Mouse (Mus musculus) telencephalon, adult 2 months (tissue): ENCODE measurements around the gene Tas2r143.

Experiments
- DNase-seq: peaks from one replicate; pipeline ENCODE4 v3.0.0-alpha.2; 2011; ENCODE audit warnings: low read depth, low spot score

Tas2r143 gene

DNA sequence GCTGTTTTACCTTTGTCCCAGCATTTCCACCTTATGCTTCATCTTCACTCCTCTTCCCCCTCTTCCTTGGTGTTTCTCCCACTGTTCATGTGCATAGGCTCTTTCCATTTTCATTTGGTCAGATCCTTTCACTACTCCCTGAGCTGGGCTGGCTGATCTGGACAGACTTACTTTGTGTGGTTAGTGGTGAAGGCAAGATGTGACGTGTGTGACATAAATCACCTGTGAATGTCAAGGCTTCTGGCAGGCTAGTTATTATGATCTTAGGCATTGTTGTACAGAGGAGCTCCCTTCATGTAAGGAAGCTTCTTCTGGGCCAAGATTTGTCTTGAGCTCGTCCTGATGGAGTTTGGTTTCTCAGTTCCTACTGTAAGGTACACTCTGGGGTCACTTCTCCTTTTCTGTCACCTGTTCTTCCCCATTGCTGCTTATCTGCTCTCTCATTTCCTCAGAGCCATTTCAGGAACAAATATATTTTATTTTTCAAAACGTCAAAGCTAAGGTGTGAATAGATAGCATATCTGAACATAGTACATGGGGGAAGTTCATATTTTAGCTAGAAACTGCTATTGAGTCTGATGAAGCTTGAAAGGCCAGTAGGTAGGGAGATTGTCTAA, 2.9 kb upstream of the Tas2r143 start:
- DNase-seq: no peak

DNA sequence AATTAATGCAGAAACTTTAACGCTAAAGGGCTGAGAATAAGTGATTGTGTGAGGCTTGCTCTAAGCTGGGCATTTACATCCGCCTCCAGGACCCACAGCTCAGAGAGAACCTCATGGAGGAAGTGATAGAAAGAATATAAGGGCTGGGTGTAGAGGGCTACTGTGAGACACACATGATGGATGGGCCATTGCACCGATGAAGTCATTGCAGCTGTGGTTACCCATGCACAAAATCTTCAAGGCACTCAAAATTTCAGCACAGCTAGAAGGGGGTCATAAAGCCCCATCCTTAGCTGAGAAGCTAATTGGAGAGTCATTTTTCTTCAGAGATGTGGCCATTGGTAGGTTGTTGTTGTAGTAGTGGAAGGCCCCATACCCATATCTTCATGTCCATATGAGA, 1.8 kb upstream of the Tas2r143 start:
- DNase-seq: no peak

DNA sequence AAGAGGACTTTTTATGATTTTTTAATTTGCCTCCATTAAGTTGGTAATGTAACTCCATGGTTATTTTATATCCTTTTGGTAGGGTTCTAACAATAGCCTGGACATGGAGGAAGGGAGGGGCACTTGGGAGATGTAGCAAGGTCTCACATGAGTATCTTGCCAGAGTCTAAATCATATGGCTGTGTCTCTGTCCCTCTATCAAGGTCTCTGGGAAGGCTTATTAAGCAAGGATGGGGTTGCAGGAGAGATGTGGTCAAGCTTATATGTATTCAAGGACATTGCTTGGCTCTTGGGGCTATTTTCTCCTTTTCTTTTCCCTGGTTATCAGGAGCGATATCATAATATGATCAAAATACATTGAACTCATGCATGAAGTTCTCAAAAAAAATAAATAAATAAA, 1.0 kb upstream of the Tas2r143 start:
- no peak for DNase-seq

DNA sequence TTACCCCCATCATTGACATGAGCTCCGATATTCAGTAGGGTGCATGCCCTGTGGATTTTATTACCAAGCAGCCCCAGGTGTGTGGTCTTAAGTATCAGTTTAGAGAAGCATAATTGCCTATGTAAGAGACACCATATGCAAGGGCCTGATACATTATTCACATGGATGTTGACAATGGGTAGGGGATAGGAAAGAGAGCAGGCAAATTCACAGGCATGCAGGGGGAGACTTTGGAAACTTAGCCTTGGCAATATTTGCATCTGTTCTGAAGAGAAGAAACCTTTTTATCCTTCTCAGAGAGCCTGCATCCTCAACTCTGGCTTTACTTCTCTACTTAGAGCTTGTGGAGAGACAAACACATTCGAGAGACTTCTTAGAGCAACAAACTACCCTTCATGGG, 5.1 kb downstream of the Tas2r143 start, which contains the start of gene Tas2r135:
TSS of gene Tas2r135 (plus strand) at position 301 of the 400 bp plus-strand sequence.
- no peak for DNase-seq

DNA sequence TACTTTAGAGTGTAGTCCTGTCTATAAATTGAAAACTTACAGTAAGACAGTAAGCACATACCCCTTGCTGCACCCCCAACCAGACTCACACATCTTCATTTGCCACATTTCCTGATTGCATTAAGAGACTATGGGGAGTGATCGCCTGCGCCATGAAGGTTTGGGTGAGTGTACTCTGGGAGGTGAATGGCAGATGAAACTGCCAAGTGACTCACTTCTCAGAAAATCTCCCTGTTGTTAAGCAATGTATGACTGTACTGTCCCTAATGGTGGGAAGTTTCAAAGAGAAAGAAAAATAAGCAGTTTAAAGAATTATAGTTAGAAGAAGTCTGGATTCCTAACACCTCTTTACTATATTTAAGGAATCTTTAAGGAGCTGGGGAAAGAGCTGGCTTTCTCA, 19.4 kb downstream of the Tas2r143 start:
- no peak for DNase-seq

DNA sequence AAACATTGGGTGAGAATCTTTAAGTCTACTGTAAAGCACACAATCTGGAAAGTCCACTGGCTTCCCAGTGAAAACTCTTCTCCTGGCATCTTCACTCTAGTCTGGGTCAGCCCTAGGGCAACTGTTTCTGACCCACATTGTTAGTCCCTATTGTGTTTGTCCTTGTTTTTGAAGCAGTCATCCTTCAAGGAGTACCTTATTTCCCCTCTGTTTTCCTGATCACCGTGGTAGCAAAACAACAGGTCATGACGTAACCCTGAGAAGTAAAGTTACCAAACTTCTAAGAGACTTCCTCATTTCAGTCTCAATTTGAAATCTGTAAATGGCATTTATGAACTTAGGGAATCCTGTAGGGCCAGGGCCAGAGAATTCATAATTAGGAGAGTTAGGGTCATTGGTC, 21.4 kb downstream of the Tas2r143 start:
- no peak for DNase-seq

DNA sequence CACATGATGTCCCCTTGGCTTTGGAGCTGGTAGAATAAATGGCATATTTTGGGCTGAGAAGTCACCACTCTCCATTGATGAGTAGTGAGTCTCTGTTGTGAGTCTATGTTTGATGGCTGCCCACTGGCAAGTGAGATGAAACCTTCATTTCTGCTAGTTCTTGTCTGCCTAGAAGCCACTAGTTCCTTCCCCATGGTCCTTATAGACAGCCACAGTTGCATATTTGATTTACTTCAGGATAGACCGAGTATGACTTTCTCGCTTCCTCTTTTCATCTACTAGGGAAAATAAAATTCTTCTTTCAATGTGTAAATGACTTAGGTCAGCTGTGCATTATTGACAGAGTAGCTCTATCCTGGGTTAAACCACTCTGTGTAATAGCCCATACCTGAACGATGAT, 24.4 kb downstream of the Tas2r143 start:
- no peak for DNase-seq

DNA sequence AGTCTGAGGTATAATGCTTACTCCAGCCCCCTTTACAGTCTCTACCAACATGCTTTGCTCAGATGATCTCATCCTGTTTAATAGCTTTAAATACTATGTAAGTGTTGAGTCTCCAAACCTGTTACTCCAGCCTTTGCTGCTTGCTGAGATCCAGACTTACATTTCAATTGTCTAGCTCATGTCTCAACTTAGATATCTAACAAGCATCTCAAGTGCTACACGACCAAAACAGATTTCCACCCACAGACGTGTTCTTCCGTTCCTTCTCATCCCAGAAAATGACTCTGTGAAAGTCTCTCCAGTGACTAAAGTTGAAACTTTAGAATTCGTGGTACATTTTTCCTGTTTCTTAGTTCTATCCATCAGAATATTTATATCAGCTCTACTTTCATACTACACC, 26.3 kb downstream of the Tas2r143 start:
- peak; percentile 16 for DNase-seq

DNA sequence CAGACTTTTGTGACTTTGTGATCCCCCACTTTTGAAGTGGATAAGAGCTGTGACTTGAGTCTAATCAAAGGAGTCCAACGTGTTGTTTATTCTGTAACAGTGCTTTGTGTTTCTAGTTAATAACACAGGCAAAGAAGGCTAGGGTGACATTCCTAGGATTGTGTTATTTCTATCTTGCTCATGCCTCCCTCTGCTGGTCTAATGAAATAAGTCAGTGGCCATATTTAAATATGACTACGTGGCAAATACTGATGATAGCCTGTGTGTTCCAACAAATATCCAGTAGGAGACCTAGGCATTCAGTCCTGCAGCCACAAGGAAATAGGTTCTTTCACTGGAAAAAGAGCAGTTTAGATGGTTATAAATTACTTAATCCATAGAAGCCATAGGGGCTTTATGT, 33.5 kb downstream of the Tas2r143 start:
- DNase-seq: no peak

DNA sequence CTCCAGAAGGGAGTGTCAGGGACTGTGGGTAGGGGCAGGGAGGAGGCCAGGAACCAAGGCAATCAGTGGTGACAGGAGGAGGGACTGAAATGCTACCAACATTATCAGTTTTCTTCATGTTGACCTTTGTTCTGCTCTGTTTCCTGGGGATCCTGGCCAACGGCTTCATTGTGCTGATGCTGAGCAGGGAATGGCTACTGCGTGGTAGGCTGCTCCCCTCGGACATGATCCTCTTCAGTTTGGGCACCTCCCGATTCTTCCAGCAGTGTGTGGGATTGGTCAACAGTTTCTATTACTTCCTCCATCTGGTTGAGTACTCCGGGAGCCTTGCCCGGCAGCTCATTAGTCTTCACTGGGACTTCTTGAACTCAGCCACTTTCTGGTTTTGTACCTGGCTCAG, 34.4 kb downstream of the Tas2r143 start, which contains the start of gene Tas2r126:
TSS of gene Tas2r126 (plus strand) at position 90 of the 400 bp plus-strand sequence.
- no peak for DNase-seq

DNA sequence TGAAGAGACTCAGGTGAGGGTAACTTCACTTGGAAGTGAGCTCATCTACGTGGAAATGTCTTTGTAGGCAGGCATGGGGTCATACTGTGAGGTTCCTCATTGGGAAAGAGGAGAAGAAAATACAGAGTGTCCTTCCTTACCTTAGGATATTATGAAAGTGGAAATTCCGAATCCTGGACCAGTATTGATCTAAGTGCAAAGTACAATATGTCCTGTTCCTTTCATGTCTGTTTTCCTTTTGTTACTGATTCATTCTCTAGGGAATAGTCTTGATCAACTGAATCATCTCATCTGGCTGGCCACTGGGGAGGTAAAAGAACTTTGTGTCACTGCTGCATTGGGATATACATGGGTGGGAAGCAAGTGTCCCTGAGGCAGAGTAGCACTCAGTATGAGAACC, 35.5 kb downstream of the Tas2r143 start:
- no peak for DNase-seq

DNA sequence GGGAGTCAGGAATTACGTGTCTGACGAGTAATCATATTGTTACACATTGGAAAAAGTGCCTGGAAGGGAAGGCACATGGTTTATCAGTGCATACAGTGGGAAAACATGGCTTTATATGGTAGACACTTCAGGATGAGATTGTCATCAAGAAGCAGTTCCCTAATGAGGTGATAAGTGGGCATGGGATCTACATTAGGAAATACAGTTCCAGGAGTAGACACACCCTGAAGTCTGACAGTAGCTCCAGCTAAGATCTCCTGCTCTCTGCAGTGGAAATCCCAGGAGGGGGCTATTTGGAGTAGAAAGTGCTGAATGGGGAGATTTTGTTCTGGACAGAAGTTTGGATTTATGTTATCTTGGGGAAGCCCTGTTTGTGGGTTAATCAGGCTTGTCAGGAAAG, 41.4 kb downstream of the Tas2r143 start:
- no peak for DNase-seq

DNA sequence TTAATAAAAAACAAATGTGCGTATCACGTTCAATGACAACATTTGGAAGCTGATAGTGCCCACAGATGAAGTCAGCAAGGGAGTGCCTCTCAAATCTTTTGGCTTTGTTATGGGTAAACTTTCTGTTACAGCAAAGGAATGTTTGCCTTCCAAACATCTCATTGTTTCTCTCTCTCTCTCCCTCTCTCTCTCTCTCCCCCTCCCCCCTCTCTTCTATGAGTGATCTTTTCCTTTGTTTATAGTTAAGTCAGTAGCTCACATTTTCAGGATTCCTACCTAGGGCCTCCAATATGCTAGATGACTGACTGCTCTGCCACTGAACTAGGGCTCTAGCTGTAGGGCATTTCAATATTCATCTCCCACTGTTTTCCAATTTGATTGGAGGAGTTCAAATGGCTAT, 44.5 kb downstream of the Tas2r143 start:
- DNase-seq: no peak

DNA sequence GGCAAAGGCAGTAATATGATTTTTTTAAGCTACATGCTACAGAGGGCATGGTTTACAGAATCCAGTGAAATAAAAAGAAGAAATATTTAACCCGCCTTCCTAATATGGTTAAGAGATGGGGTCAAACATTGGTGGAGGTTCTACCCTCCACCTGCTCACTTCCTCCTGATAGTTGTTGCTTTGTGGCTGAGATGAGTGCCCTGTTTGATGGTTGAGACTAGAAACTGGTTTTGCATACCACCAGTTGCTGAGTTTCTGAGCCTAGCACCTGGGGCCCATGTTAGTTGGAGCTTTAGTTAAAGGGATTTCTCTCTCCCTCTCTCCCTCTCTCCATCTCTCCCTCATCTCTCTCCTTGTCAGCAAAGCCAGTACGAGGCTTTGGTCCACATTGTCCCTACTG, 47.3 kb downstream of the Tas2r143 start:
- DNase-seq: no peak
